Mouse (Mus musculus): ENCODE measurements around the gene Cfap46. TPM values are rescaled to one million over a fixed set of nuclear protein-coding genes. Genes with fewer than 3 reads are reported as not detected.

Cfap46 gene
- polyA plus RNA-seq, 1 experiment: 0.40 TPM

- Histone ChIP-seq H3K4me3 (ENCODE audit: insufficient read depth, low read depth, low read length) (no peak overlapping the region), H3K4me1 (ENCODE audit: control insufficient read depth, insufficient read depth, insufficient read length, low read length) (no peaks in the 10 kb centered on the region), H3K27ac (replicated peaks; ENCODE audit: low read depth, low read length) (no peak overlapping the region)
These were observed 107.4 kb downstream of the Cfap46 start for GRCm38 (mm10) chr7:139576064-139576686.

- H3K27ac ChIP-seq (replicated peaks; ENCODE audit: low read depth, low read length): no peak overlapping the region
- no peaks in the 10 kb centered on the region for H3K4me1 ChIP-seq (ENCODE audit: control insufficient read depth, insufficient read depth, insufficient read length, low read length)
- no peak overlapping the region for H3K4me3 ChIP-seq (ENCODE audit: insufficient read depth, low read depth, low read length)
These were observed 111.0 kb downstream of the Cfap46 start for GRCm38 (mm10) chr7:139572665-139573064.

- H3K4me3 ChIP-seq (ENCODE audit: insufficient read depth, low read depth, low read length): no peak overlapping the region
- H3K4me1 ChIP-seq (ENCODE audit: control insufficient read depth, insufficient read depth, insufficient read length, low read length): no peaks in the 10 kb centered on the region
- H3K27ac ChIP-seq (replicated peaks; ENCODE audit: low read depth, low read length): no peak overlapping the region
These were observed 112.8 kb downstream of the Cfap46 start for GRCm38 (mm10) chr7:139570788-139571187.

- Histone ChIP-seq H3K27ac (replicated peaks; ENCODE audit: low read depth, low read length) (no peak overlapping the region), H3K4me1 (ENCODE audit: control insufficient read depth, insufficient read depth, insufficient read length, low read length) (no peaks in the 10 kb centered on the region), H3K4me3 (ENCODE audit: insufficient read depth, low read depth, low read length) (no peak overlapping the region)
These were observed 117.1 kb downstream of the Cfap46 start for GRCm38 (mm10) chr7:139566533-139566932.

- H3K27ac ChIP-seq (replicated peaks; ENCODE audit: low read depth, low read length): no peak overlapping the region
- no peak overlapping the region for H3K4me3 ChIP-seq (ENCODE audit: insufficient read depth, low read depth, low read length)
These were observed 117.6 kb downstream of the Cfap46 start for GRCm38 (mm10) chr7:139565998-139566397.

GRCm38 (mm10) chr7:139564161-139564560, 119.5 kb downstream of the Cfap46 start:
- Histone ChIP-seq H3K27ac (replicated peaks; ENCODE audit: low read depth, low read length) (no peak overlapping the region), H3K4me1 (ENCODE audit: control insufficient read depth, insufficient read depth, insufficient read length, low read length) (no peaks in the 10 kb centered on the region), H3K4me3 (ENCODE audit: insufficient read depth, low read depth, low read length) (no peak overlapping the region)

More at GRCm38 (mm10) chr7:139565998-139566397, 117.6 kb downstream of the Cfap46 start:
- no peaks in the 10 kb centered on the region for H3K4me1 ChIP-seq (ENCODE audit: control insufficient read depth, insufficient read depth, insufficient read length, low read length)

GRCm38 (mm10) chr7:139563425-139563824, 120.2 kb downstream of the Cfap46 start:
- H3K4me1 ChIP-seq (ENCODE audit: control insufficient read depth, insufficient read depth, insufficient read length, low read length): no peaks in the 10 kb centered on the region
- H3K27ac ChIP-seq (replicated peaks; ENCODE audit: low read depth, low read length): no peak overlapping the region
- H3K4me3 ChIP-seq (ENCODE audit: insufficient read depth, low read depth, low read length): no peak overlapping the region

GRCm38 (mm10) chr7:139559659-139560058, 124.0 kb downstream of the Cfap46 start:
- H3K4me1 ChIP-seq (ENCODE audit: control insufficient read depth, insufficient read depth, insufficient read length, low read length): no peaks in the 10 kb centered on the region
- no peak overlapping the region for H3K27ac ChIP-seq (replicated peaks; ENCODE audit: low read depth, low read length)
- H3K4me3 ChIP-seq (ENCODE audit: insufficient read depth, low read depth, low read length): no peak overlapping the region

GRCm38 (mm10) chr7:139556746-139557526, 126.7 kb downstream of the Cfap46 start:
- H3K27ac ChIP-seq (replicated peaks; ENCODE audit: low read depth, low read length): no peak overlapping the region
- no peak overlapping the region for H3K4me3 ChIP-seq (ENCODE audit: insufficient read depth, low read depth, low read length)
- H3K4me1 ChIP-seq (ENCODE audit: control insufficient read depth, insufficient read depth, insufficient read length, low read length): no peaks in the 10 kb centered on the region

- H3K4me1 ChIP-seq (ENCODE audit: control insufficient read depth, insufficient read depth, insufficient read length, low read length): no peaks in the 10 kb centered on the region
- no peak overlapping the region for H3K4me3 ChIP-seq (ENCODE audit: insufficient read depth, low read depth, low read length)
- H3K27ac ChIP-seq (replicated peaks; ENCODE audit: low read depth, low read length): no peak overlapping the region
These were observed 127.3 kb downstream of the Cfap46 start for GRCm38 (mm10) chr7:139556331-139556730.

GRCm38 (mm10) chr7:139551519-139551918, 132.1 kb downstream of the Cfap46 start:
- Histone ChIP-seq H3K4me1 (ENCODE audit: control insufficient read depth, insufficient read depth, insufficient read length, low read length) (no peaks in the 10 kb centered on the region), H3K4me3 (ENCODE audit: insufficient read depth, low read depth, low read length) (no peak overlapping the region), H3K27ac (replicated peaks; ENCODE audit: low read depth, low read length) (no peak overlapping the region)

Other genes with a start within 250 kb of the Cfap46 start
- not detected in 2 replicates for gene Nkx6-2, start 101.0 kb downstream of the Cfap46 start, polyA plus RNA-seq (2012; ENCODE audit: insufficient read depth, insufficient read length, missing spikeins)
- gene Adgra1, start 150.4 kb upstream of the Cfap46 start, polyA plus RNA-seq (2012; ENCODE audit: insufficient read depth, insufficient read length, missing spikeins): not detected in 2 replicates
- gene Kndc1, start 210.9 kb upstream of the Cfap46 start, polyA plus RNA-seq (2012; ENCODE audit: insufficient read depth, insufficient read length, missing spikeins): 0.32 TPM in 1 of 2 replicates, not detected in the other